Mouse (Mus musculus) erythroblast, embryonic 14.5 days (primary cell): ENCODE measurements around the gene Nlk.

ENCODE experiments used
- GATA1 ChIP-seq: IDR thresholded peaks from 2 replicates; pipeline ENCODE4 v1.6.1; 2012; ENCODE audit warnings: low read length, inconsistent platforms, mixed read lengths
- TAL1 ChIP-seq: IDR thresholded peaks from 3 replicates; pipeline ENCODE4 v1.6.1; 2012; ENCODE audit warnings: low read length, inconsistent platforms, mixed read lengths

- TF ChIP-seq GATA1 (no peak), TAL1 (no peak)
These were observed 18.4 kb downstream of the Nlk start for GRCm38 (mm10) chr11:78678761-78679160.
